Mouse (Mus musculus): ENCODE measurements around the gene Unc79. TPM values are rescaled to one million over a fixed set of nuclear protein-coding genes. Genes with fewer than 3 reads are reported as not detected.

Unc79 gene
- polyA plus RNA-seq, 1 experiment from 2014 or later, result 8.8 TPM

GRCm38 (mm10) chr12:103128914-103129313 is 180.3 kb downstream of the Unc79 start:
- H3K4me3 ChIP-seq (replicated peaks; ENCODE audit: low read length), result no peak overlapping the region
- no peaks in the 10 kb centered on the region for H3K9me3 ChIP-seq (ENCODE audit: control insufficient read depth, low read length)
- no peak for ATAC-seq
- no peak overlapping the region for H3K9ac ChIP-seq (replicated peaks; ENCODE audit: low read depth, low read length)
- H3K36me3 ChIP-seq (ENCODE audit: control insufficient read depth, insufficient read depth), result peaks cover 5% of the 10 kb centered on the region
- H3K27ac ChIP-seq (ENCODE audit: low read length), result no peak overlapping the region
- H3K4me1 ChIP-seq (replicated peaks; ENCODE audit: control insufficient read depth, insufficient read depth, low read length), result no peaks in the 10 kb centered on the region
- WGBS, result 93% methylated on average over 6 of the region's 6 CpGs
- H3K27me3 ChIP-seq (replicated peaks; ENCODE audit: control insufficient read depth, insufficient read depth, low read length), result no peaks in the 10 kb centered on the region
- H3K4me2 ChIP-seq (ENCODE audit: low read length), result no peak overlapping the region

GRCm38 (mm10) chr12:103129395-103130248 is 181.0 kb downstream of the Unc79 start:
- Histone ChIP-seq H3K4me1 (replicated peaks; ENCODE audit: control insufficient read depth, insufficient read depth, low read length) (no peaks in the 10 kb centered on the region), H3K9me3 (ENCODE audit: control insufficient read depth, low read length) (no peaks in the 10 kb centered on the region), H3K4me3 (replicated peaks; ENCODE audit: low read length) (no peak overlapping the region), H3K27me3 (replicated peaks; ENCODE audit: control insufficient read depth, insufficient read depth, low read length) (no peaks in the 10 kb centered on the region), H3K36me3 (ENCODE audit: control insufficient read depth, insufficient read depth) (peaks cover 8% of the 10 kb centered on the region), H3K4me2 (ENCODE audit: low read length) (no peak overlapping the region), H3K27ac (ENCODE audit: low read length) (no peak overlapping the region), H3K9ac (replicated peaks; ENCODE audit: low read depth, low read length) (no peak overlapping the region)
- 88% methylated on average over 17 of the region's 17 CpGs for WGBS
- no peak for ATAC-seq

- Histone ChIP-seq H3K27ac (ENCODE audit: low read length) (no peak overlapping the region), H3K4me2 (ENCODE audit: low read length) (no peak overlapping the region), H3K27me3 (replicated peaks; ENCODE audit: control insufficient read depth, insufficient read depth, low read length) (no peaks in the 10 kb centered on the region), H3K4me1 (replicated peaks; ENCODE audit: control insufficient read depth, insufficient read depth, low read length) (no peaks in the 10 kb centered on the region), H3K9me3 (ENCODE audit: control insufficient read depth, low read length) (no peaks in the 10 kb centered on the region), H3K36me3 (ENCODE audit: control insufficient read depth, insufficient read depth) (peaks cover 15% of the 10 kb centered on the region), H3K4me3 (replicated peaks; ENCODE audit: low read length) (no peak overlapping the region), H3K9ac (replicated peaks; ENCODE audit: low read depth, low read length) (no peak overlapping the region)
- WGBS, result 66% methylated on average over 6 of the region's 6 CpGs
- no peak for ATAC-seq
Observed at GRCm38 (mm10) chr12:103131419-103131818, 182.8 kb downstream of the Unc79 start.

- Histone ChIP-seq H3K4me2 (ENCODE audit: low read length) (no peak overlapping the region), H3K9me3 (ENCODE audit: control insufficient read depth, low read length) (peaks cover 7% of the 10 kb centered on the region; the same call in 1 of the 2 replicates), H3K27me3 (replicated peaks; ENCODE audit: control insufficient read depth, insufficient read depth, low read length) (no peaks in the 10 kb centered on the region), H3K9ac (replicated peaks; ENCODE audit: low read depth, low read length) (no peak overlapping the region), H3K27ac (ENCODE audit: low read length) (no peak overlapping the region), H3K4me1 (replicated peaks; ENCODE audit: control insufficient read depth, insufficient read depth, low read length) (no peaks in the 10 kb centered on the region), H3K4me3 (replicated peaks; ENCODE audit: low read length) (no peak overlapping the region), H3K36me3 (ENCODE audit: control insufficient read depth, insufficient read depth) (peaks cover 14% of the 10 kb centered on the region)
- WGBS, result 64% methylated on average over 9 of the region's 9 CpGs
- no peak for ATAC-seq
Observed at GRCm38 (mm10) chr12:103142550-103143010, 193.9 kb downstream of the Unc79 start.

GRCm38 (mm10) chr12:103143798-103144565 is 195.3 kb downstream of the Unc79 start:
- H3K27me3 ChIP-seq (replicated peaks; ENCODE audit: control insufficient read depth, insufficient read depth, low read length), result no peaks in the 10 kb centered on the region
- 31% methylated on average over 9 of the region's 9 CpGs for WGBS

GRCm38 (mm10) chr12:103150247-103150646 is 201.6 kb downstream of the Unc79 start:
- ATAC-seq, result no peak
- 81% methylated on average over 2 of the region's 2 CpGs for WGBS
- no peak overlapping the region for H3K4me3 ChIP-seq (replicated peaks; ENCODE audit: low read length)
- H3K27me3 ChIP-seq (replicated peaks; ENCODE audit: control insufficient read depth, insufficient read depth, low read length), result no peaks in the 10 kb centered on the region
- H3K9me3 ChIP-seq (ENCODE audit: control insufficient read depth, low read length), result peaks cover 7% of the 10 kb centered on the region; the same call in 1 of the 2 replicates
- no peak overlapping the region for H3K4me2 ChIP-seq (ENCODE audit: low read length)
- H3K4me1 ChIP-seq (replicated peaks; ENCODE audit: control insufficient read depth, insufficient read depth, low read length), result no peaks in the 10 kb centered on the region
- H3K9ac ChIP-seq (replicated peaks; ENCODE audit: low read depth, low read length), result no peak overlapping the region
- peaks cover 22% of the 10 kb centered on the region for H3K36me3 ChIP-seq (ENCODE audit: control insufficient read depth, insufficient read depth)
- H3K27ac ChIP-seq (ENCODE audit: low read length), result no peak overlapping the region

More at GRCm38 (mm10) chr12:103143798-103144565, 195.3 kb downstream of the Unc79 start:
- Histone ChIP-seq H3K4me1 (replicated peaks; ENCODE audit: control insufficient read depth, insufficient read depth, low read length) (no peaks in the 10 kb centered on the region), H3K27ac (ENCODE audit: low read length) (no peak overlapping the region), H3K9ac (replicated peaks; ENCODE audit: low read depth, low read length) (no peak overlapping the region), H3K36me3 (ENCODE audit: control insufficient read depth, insufficient read depth) (peaks cover 19% of the 10 kb centered on the region), H3K4me3 (replicated peaks; ENCODE audit: low read length) (no peak overlapping the region), H3K9me3 (ENCODE audit: control insufficient read depth, low read length) (peaks cover 7% of the 10 kb centered on the region; the same call in 1 of the 2 replicates), H3K4me2 (ENCODE audit: low read length) (no peak overlapping the region)
- peak; percentile 55 for ATAC-seq

GRCm38 (mm10) chr12:103154927-103155326 is 206.3 kb downstream of the Unc79 start:
- no peak for ATAC-seq
- Histone ChIP-seq H3K4me3 (replicated peaks; ENCODE audit: low read length) (no peak overlapping the region), H3K27ac (ENCODE audit: low read length) (no peak overlapping the region), H3K4me2 (ENCODE audit: low read length) (no peak overlapping the region), H3K36me3 (ENCODE audit: control insufficient read depth, insufficient read depth) (peaks cover 7% of the 10 kb centered on the region), H3K9ac (replicated peaks; ENCODE audit: low read depth, low read length) (no peak overlapping the region), H3K4me1 (replicated peaks; ENCODE audit: control insufficient read depth, insufficient read depth, low read length) (peaks cover 12% of the 10 kb centered on the region), H3K27me3 (replicated peaks; ENCODE audit: control insufficient read depth, insufficient read depth, low read length) (no peaks in the 10 kb centered on the region), H3K9me3 (ENCODE audit: control insufficient read depth, low read length) (no peaks in the 10 kb centered on the region)
- 64% methylated on average over 2 of the region's 2 CpGs for WGBS

- no peak overlapping the region for H3K4me2 ChIP-seq (ENCODE audit: low read length)
- H3K9me3 ChIP-seq (ENCODE audit: control insufficient read depth, low read length), result no peaks in the 10 kb centered on the region
- H3K9ac ChIP-seq (replicated peaks; ENCODE audit: low read depth, low read length), result no peak overlapping the region
- no peaks in the 10 kb centered on the region for H3K27me3 ChIP-seq (replicated peaks; ENCODE audit: control insufficient read depth, insufficient read depth, low read length)
- no peak overlapping the region for H3K27ac ChIP-seq (ENCODE audit: low read length)
- 78% methylated on average over 3 of the region's 3 CpGs for WGBS
- peaks cover 7% of the 10 kb centered on the region for H3K36me3 ChIP-seq (ENCODE audit: control insufficient read depth, insufficient read depth)
- peaks cover 12% of the 10 kb centered on the region for H3K4me1 ChIP-seq (replicated peaks; ENCODE audit: control insufficient read depth, insufficient read depth, low read length)
- no peak for ATAC-seq
- H3K4me3 ChIP-seq (replicated peaks; ENCODE audit: low read length), result no peak overlapping the region
Observed at GRCm38 (mm10) chr12:103155406-103155805, 206.7 kb downstream of the Unc79 start.
